Mouse (Mus musculus): ENCODE results near the gene Chd5.

Gene Chd5

DNA sequence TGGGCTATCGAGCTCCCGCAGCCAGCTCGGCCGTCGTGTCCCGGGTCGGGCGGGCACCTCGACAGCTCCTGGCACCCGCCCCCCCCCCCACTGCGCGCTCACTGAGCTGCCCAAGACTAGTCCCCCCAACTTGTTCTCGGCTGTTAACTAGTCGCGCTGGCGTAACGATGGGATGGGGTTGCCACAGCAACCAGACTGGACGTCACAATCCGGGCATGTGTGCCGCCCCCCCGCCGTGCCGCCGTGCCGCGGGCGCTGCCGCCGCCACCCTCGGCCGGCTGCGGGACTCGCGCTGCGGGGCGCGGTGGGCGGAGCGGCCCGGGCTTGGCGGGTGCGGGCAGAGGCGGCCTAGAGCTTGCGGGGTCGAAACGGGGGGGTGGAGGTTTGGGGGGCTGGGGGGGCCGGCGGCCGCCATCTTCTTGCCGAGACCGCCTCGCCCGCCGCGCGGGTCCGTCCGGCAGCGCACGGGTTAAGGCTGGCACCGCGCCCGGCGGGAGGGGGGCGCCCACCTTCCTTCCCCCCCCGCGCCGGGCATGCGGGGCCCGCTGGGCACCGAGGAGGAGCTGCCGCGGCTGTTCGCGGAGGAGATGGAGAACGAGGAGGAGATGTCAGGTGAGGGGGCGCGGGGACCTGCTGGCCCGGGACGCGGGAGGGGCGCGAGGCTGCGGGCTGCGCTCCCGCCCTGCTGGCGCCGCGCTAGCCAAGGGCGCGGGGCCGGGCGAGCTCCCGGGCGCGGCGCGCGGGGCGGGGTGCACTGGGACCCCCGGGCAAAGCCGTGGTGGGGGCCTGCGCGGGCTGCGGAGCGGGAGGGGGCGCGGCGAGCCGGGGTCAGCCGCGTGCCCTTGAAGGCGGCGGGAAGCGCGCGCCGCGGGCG is at the start of gene Chd5:
Gene Chd5 (plus strand): TSS at position 233 of the 874 bp plus-strand sequence.
- no peak for DNase-seq

DNA sequence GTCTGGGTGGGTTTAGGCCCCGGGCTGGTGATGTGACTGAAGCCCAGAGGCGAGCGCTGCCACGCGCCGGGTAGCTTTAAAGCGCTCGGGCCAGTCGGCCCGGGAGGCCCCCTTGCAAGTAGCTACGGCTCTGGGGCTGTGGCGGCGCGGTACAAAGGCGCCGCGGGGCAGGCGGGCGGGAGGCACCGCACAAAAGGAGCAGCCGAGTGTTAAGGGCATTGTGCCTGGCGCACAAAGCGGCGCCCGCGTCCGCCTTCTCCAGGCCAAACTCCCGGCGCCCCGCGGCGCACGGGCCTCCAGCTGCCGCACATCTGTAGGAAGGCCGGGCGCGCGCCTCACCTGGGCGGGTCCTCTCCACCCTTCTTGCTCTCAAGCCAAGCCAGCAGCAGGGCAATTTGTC is 48.1 kb upstream of the Chd5 start:
- DNase-seq: no peak

DNA sequence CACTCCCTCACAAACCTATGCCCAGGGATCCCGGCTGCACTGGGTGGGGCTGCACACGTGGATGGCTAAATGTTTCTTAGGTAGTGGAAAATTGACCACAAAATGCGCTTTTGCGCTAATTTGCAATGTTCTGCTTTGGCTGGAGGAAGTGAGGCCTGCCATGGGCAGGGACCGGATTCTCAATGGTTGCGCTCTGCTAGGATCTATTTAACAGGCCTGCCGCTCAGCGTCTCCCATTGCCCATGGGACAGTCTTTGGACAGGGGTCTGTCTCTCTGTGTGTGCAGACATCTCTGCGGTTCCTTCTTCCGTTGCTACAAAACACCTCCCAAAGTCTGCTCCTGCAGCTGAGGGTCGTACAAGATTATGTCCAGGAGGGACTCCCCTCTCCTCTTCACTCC is 47.5 kb upstream of the Chd5 start:
- no peak for DNase-seq

DNA sequence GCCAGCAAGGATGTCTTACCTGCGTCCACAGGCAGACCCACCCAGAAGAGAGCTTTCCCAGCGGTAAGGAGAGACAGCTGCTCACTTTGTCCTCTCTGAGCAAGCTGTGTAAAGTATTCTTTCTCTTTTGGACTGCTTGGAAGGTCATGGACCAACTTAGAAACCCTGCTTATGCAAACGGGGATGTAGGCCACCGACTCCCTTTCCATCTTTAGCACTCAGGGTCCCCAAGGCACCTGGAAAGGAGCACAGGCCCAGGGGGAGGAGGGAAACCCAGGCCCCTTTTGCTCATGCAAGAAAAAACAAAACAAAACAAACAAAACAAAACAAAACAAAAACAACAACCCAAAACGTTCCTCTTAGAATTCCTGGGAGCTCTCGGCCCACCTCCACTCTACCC is 46.9 kb upstream of the Chd5 start, which contains the start of gene Hes3:
Gene Hes3 (minus strand): TSS at position 101 of the 400 bp plus-strand sequence.
- no peak for DNase-seq

DNA sequence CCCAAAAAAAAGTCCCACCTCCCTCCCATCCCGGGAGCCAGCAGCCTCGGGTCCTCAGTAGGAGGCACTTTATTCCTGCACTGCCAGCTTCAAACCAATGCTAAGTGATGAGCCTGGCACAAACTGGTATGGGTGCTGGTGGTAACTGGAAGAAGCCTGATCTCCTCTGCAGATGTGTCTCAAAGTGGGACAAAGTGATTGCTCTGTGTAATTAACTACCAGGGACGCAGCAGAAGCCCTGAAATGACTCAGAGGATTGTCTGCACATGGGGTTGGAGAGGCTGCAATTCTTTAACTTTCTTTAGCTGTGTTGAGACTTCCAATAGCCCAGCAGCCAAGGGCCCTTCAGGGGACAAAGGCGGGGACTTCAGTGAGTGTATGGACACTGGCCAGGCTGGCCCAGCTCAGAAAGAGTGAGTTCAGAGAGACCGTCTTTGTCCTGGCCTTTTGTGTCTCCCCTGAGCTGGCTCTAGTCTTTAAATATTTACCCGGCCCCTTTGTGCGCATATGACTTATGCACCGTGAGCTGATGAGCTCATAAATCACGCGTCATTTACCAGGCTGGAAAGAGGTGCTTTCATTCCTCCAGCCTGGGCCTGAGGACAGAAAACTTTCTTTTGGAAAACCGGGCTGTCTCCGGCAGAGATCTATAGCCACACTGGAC is 46.2 kb upstream of the Chd5 start:
- no peak for DNase-seq

DNA sequence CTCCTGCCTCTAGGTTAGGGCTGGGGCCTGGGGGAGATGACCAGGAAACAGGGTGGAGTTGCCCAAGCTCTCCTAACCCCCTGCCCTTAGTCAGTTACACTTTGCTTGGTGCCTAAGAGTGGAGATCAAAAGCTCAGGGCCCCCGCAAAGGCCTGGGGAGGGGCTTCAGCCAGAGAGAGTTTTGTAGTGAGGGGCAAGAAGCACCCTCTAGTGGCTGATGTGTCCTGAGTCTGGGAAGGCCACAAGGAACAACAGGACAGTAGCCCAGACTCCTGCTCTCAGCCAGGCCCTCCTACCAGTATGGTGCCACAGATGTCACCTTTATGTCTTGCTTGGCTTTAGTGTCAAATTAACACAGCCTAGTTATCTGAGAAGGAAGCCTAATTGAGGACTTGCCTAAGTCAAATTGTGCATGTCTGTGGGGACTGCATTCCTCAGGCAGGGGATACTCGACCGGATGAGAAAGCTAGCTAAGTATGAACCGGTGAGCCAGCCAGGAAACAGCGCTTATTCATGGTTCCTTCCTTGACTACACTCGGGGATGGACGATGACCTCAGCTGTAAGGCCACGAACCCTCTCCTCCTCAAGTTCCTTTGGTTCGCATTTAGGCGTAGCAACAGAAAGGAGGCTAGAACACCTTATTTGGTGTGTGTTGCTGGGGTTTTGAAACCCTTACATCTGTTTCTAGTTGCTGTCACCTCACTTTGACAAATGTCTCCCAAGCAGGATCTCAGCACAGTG is 44.1 kb upstream of the Chd5 start:
- no peak for DNase-seq

DNA sequence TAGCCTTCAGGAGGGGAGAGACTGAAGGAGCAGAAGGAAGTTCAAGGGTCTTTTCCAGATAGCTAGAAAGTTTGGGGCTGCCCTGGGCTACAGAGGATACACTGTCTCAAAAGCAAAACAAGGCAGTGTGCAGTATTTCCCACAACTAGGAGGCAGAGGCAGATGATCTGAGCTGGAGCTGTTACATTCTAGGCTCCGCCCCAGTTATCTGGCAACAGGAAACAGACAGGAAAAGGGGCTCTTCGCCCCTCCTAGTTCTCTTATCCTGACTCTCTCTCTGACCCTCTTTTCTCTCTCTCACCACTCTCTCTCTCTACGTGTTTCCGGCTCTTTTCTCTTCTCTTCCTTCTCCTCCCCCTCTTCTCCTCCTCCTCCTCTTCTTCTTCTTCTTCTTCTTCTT is 42.5 kb upstream of the Chd5 start:
- DNase-seq: no peak

DNA sequence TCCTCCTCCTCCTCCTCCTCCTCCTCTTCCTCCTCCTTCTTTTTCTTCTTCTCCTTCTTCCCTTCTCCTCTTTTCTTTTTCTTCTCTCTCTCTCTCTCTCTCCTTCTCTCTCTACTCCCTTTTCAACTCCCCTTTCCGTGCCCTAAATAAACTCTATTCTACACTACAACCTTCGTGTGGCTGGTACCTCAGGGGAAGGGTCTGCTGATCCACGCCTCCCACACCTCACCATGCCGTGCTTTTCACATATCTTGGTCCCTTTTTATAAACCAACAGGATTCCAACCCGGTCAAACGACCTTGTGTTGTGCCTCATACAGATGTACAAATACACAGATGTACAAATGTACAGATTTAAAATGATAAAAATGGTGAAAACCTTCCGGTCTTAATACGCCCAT is 42.1 kb upstream of the Chd5 start:
- DNase-seq: no peak

DNA sequence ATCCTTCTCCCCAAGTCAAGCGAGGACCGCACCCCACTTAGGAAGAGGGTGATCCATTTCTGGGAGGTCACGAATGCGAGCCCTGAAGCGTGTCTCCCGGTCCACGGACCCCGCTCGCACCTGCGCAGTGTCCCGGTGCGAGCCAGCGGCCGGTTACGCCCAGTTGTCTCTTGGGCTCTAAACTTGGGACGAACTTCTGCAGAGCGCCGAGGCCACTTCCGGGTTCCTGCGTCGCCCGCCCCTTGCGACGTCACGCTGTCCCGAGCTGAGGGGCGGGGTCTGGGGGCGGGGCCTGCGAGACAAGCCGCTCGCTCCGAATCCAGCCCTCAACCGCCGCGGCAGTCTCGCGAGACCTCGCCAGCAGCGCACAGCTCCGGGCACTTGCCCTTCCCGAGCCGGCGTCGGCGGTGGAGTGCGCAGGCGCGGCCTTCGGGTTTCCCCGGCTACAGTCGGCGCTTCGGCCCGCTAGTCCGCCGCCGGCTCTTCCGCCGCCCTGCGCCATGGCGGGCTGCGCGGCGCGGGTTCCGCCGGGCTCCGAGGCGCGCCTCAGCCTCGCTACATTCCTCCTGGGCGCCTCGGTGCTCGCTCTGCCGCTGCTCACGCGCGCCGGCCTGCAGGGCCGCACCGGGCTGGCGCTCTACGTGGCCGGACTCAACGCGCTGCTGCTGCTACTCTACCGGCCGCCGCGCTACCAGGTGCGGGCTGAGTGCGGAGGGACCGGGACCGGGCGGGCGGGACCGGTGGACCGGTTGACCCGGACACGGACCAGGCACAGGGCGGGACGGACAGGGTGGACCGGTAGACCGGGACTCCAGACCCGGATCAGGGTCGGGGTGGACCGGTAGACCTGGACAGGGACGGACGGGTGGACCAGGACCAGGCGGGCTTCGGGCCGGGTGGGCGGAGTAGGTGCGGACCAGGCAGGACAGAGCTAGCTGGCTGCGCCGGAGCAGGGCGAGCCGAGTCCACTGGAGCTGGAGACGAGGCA is 41.3 kb upstream of the Chd5 start, which contains the start of gene Icmt:
Gene Icmt (plus strand): TSS at position 354 of the 988 bp plus-strand sequence.
- peak; percentile 99 to 100 for DNase-seq

DNA sequence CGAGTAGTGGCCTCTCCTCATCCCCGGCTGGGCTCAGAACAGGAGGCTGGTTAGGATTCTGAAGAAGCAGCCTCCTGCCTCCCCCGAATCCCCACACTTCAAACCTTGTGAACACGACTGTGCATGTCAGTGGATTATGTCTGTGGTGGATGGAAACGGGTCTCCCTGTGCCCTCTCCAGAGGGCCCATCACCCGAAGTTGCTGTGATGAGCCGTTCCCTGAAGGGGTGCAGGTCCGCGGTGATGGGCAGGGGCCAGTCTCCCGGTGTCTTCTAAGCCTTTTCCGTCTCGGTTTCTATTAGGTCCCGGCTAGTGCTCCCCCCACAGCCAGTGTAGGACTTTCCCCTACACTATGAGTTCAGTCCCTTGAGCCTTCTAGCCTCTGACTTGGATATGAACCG is 39.6 kb upstream of the Chd5 start:
- DNase-seq: no peak

DNA sequence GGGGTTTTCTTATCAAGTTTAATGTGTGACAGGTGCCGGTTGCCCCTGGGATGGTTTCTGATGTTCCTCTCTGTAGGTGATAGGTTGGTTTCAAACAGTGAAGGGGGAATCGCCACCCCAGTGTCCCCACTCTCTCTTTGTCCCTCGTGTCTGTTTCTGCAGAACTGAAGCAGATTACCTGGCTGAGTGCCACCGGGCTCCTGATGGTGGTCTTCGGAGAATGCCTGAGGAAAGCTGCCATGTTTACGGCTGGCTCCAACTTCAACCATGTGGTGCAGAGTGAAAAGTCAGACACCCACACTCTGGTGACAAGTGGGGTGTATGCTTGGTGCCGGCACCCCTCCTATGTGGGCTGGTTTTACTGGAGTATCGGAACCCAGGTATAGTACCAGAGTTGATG is 38.1 kb upstream of the Chd5 start:
- DNase-seq: no peak

DNA sequence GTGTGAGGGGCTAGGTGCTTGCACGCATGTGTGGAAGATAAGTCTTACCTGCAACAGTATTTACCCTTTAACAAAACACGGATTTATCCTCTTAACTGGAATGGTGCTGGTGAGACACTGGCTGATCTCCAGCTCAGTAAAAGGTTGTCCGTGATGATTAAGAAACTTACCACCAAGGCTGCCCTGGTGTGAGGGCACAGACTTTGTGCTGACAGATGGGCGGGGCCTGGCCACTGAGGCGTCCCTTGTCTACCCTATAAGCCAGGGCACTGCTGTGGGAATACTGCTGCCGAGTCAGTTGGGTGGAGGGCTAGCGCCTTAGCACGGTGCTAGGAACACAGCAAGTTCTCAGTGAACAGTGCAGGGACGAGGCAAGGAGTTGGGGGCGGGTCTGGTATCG is 36.4 kb upstream of the Chd5 start:
- DNase-seq: no peak

DNA sequence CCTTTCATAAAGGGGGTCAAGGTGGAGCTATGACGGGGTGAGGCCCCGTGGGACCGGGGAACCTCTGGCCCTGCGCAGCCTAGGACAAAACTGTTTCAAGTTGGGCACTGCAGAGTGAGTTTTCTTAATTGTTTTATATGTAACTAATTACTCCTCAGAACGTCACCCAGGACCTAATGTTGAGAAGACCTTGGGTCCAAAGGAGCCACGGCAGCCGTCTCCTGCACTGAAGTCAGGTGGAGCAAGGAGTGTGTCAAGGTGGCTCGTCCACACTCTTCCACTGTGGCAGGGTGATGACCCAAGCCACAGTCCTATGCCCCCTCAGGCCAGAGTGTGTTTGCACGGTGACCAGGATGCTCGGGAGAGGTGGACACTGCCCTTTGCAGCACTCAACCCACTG is 35.3 kb upstream of the Chd5 start:
- DNase-seq: no peak

DNA sequence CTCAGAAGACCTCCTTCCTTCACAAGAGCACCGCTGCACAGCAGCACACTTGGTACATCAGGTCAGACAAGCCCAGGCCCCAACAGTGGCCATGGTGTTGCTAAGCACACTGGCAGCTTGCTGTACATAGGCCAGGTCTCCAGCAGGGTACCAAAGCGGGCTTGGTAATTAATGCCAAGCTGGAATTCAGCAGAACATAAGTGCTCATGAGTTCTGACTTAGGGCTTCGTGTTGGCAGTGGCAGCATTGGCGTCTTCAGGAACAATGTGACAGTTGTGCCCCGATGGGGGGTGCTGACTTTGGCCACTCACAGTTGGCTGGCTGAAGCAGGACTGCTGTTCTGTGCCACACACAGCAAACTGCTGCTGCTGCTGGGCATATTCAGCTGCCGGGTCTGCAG is 33.8 kb upstream of the Chd5 start:
- DNase-seq: no peak

DNA sequence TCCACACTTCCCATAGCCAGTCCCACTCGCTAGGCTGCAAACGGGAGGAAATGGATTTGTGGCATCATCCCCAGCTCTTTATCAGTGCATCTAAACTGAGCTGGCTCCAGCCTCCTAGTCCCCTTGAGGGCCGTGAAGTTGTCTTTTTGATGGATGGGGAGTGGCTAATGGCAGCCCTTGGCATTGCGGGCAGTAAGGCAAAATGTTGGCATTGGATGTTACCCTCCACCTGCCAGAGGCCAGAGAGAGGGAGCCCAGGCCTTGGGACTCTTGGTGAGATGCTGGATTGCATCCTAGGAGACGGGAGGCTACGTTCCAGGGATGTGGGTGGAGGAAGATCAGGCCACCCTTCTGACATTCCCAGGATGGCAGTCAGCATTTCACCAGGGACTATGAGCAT is 32.5 kb upstream of the Chd5 start:
- no peak for DNase-seq

DNA sequence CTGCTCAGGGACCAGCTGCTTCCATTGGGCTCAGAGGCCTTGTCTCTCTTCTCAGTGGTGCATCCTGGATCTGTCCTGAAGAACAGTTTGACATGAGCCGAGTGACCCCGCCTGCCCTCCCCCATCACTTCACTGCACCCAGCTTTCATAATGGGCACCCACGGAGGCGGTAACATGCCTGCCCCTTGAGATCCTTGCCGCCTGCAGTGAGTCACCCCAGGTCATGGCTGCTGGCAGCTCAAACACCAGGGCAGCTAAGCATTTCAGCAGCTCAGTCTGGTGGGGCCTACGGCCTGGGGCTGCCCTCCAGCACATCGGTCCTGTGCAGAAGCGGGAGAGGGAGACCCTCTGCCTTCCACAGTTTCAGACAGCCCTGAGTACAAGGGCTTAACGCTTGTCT is 30.9 kb upstream of the Chd5 start:
- DNase-seq: no peak

DNA sequence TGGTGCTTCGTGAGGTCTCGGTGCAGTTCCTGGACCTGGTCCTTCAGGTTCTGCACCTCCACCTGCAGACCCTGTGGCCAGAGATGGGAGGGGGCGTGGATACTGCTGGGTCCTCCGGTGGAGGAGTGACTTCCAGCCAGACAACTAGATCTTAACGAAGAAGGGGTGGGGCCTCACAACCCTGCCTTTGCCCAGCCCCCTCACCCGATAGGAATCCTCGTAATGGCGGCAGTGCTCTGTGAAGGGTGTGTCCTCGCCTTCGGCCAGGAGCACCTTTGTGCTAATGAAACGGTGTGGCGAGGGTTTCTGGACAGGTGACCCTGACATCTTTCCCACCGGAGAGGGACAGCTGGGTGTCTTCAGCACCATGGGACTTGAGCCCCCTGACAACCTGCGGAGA is 26.3 kb upstream of the Chd5 start:
- DNase-seq: no peak

DNA sequence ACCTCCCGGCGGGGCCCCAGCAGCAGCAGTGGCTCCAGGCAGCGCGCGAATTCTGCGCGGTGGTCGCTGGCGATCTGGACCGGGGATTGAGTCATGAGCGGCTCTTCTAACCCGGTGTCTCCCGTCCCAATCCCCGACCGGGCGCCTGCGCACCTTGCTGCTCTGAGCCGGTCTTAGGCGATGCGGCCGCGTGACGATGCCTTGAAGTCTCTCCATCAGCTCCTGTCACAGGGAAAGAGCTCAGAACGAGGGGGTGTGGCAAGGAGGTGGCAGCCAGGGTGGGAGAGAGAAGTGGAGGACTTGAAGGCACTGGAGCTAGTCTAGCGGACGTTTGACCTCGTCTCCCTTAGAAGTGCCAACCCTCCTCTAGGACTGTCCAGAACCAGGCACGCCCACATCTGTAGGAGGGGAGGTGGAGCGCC is 25.2 kb upstream of the Chd5 start:
- peak in 1 of 2 experiments; percentile 39 for DNase-seq

DNA sequence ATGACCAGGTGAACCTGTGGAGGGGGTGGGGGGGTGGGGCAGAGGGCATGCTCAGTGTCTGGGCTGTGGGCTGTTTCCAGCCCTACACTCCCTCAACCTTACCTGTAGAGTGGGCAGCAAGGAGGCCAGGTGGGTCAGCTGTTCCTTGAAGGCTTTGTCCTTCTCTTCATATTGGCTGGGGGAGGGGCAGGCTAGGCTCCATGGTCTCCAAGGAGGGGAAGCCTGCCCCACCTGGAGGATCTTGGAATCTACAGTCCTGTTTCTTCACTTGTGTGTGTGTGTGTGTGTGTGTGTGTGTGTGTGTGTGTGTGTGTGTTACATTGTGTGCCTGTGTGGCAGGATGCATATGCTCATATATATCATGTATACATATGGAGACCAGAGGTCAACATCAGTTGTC is 24.5 kb upstream of the Chd5 start:
- no peak for DNase-seq

DNA sequence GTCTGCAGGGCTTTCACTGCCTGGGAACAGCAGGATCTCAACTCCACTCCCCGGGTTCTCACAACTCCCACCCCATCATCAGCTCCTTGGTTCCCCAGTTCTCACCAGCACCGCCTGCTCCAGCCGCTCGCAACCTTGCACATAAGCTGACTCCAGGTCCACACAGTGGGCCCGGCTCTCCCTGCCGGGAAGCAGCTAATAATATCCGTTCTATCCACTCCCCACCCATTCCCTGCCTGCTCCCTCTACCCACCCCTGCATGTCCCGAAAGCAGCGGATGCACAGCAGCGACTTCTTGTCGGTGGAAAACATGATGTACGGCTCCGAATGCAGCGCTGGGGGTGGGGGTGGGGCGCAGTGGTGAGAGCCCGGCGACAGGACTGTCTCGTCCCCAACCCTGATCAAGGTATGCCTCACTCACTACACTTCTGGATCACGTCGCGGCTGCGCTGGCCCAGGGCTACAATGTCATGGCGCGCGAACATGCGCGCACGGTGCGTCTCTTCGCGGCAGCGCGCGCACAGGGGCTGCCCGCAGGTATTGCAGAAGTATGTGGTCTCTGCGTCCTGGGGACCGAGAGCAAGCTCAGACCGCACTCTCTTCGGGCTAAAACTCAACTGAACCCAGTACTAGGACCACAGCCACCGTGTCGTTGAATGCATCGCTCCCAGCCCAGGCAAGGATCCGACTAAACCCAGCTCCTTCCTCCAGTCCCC is 22.8 kb upstream of the Chd5 start:
- DNase-seq: no peak

DNA sequence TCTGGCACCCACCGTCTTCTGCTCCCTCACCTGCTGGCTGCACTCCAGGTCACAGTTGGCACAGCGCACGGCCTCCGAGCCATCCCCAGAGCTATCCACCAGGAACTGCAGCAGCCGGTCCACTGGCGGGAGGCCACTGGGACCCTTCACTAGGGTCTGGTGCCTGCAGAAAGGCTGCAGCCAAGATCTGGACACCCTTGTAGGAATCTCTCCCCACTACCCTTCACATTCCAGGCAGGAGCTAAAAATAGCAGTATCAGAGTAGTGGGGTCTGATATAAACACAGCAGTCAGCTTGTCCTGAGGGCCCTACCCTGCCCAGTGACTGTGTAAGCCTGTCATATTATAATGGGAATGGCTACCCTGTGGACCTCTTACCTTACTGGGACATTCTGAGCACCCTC is 20.8 kb upstream of the Chd5 start:
- DNase-seq: no peak

Data from lung, adult 18-20 months (tissue).